Mouse (Mus musculus): ENCODE data around the gene Tdrd3.

DNA sequence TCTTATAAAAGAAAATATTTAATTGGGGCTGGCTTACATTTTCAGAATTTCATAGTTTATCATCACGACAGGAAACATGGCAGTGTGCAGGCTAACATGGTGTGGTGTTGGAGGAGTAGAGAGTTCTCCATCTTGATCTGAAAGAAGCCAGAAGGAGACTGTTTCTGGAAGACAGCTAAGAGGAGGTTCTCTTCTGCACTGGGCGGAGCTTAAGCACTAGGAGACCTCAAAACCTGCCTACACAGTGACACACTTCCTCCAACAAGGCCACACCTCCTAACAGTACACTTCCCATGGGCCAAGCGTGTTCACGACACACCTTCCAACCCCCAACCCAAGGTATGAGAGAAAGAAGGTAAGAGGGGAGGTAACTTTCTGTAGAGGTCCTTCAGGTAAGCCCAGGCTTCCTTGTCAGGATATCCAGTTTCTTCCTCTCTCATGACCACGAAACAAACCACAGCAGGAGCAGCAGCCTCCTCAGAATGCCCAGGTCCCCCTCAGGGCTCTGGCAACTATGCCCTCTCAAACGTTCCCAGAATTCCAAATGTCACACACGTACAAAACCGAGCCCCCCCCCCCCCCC is 30.0 kb downstream of the Tdrd3 start:
- TF ChIP-seq POLR2A (IDR thresholded peaks at IDR 0.05; ENCODE audit: low read depth, low read length) = no peak
- TF ChIP-seq CTCF (IDR thresholded peaks at IDR 0.05; ENCODE audit: borderline replicate concordance, insufficient read depth, low read length) = no peak
